Mouse (Mus musculus): ENCODE results near the gene Ces2c. TPM values are rescaled to one million over a fixed set of nuclear protein-coding genes. Genes with fewer than 3 reads are reported as not detected.
A peak's percentile ranks its signal among the peaks of the same experiment; 100 is the strongest.
"Not testable (repeated sequence)": the region's sequence is repeated elsewhere in the genome, so short reads cannot be mapped to it uniquely, and the experiment has no call there.

The Ces2c gene
- total RNA-seq (2021) = under 1 TPM in 1 of 2 experiments, not detected in 1; 0.42 TPM
- long read RNA-seq, experiment 1 = 0 reads
- long read RNA-seq, experiment 2, partial matches to known transcripts = 1 of 1 reads
- long read RNA-seq, experiment 2, other reads (novel, unspliced or antisense) = 0 of 1 reads

- no peak for DNase-seq
These were observed at the start of gene Ces2c for GRCm38 (mm10) chr8:104846831-104847230. Gene Ces2c, plus strand, starts transcription at chr8:104847068.

GRCm38 (mm10) chr8:104799385-104799784, 47.5 kb upstream of the Ces2c start:
- no peak for DNase-seq

- no peak for DNase-seq
These were observed 40.7 kb upstream of the Ces2c start for GRCm38 (mm10) chr8:104806127-104806526.

GRCm38 (mm10) chr8:104808542-104809413, 38.1 kb upstream of the Ces2c start:
- DNase-seq = peak; percentile 36

GRCm38 (mm10) chr8:104809436-104809835, 37.4 kb upstream of the Ces2c start:
- DNase-seq = no peak

GRCm38 (mm10) chr8:104826912-104827311, 20.0 kb upstream of the Ces2c start:
- no peak for DNase-seq

- no peak for DNase-seq
These were observed 18.6 kb upstream of the Ces2c start for GRCm38 (mm10) chr8:104828221-104828620.

- DNase-seq = no peak
These were observed 15.4 kb upstream of the Ces2c start, which contains the start of gene Ces2b for GRCm38 (mm10) chr8:104831440-104831839. Gene Ces2b, plus strand, starts transcription at chr8:104831572.

- no peak for DNase-seq
These were observed 5.3 kb upstream of the Ces2c start for GRCm38 (mm10) chr8:104841360-104842078.

GRCm38 (mm10) chr8:104847741-104848462, 1.0 kb downstream of the Ces2c start:
- no peak for DNase-seq

GRCm38 (mm10) chr8:104866844-104867531, 20.1 kb downstream of the Ces2c start:
- DNase-seq = not testable (repeated sequence)

- DNase-seq = not testable (repeated sequence)
These were observed 22.0 kb downstream of the Ces2c start for GRCm38 (mm10) chr8:104868876-104869275.

- DNase-seq = not testable (repeated sequence)
These were observed 39.5 kb downstream of the Ces2c start for GRCm38 (mm10) chr8:104886223-104886926.

- DNase-seq = no peak
These were observed 54.9 kb downstream of the Ces2c start for GRCm38 (mm10) chr8:104901746-104902145.

Other genes with a start within 250 kb of the Ces2c start
- under 1 TPM; 0.12 to 0.66 TPM for gene Cdh16, start 222.7 kb upstream of the Ces2c start, total RNA-seq (2021)
- 1 to 10 TPM; 5.6 to 9.1 TPM for gene Rrad, start 215.7 kb upstream of the Ces2c start, total RNA-seq (2021)
- gene Ciao2b, start 205.1 kb upstream of the Ces2c start, total RNA-seq (2021) = 10 to 100 TPM; 41.0 to 41.3 TPM
- gene Ces2a, start 113.1 kb upstream of the Ces2c start, total RNA-seq (2021) = 10 to 100 TPM in 1 of 2 experiments, 1 to 10 TPM in 1; 8.1 to 18.5 TPM
- 1 to 10 TPM; 5.1 to 9.9 TPM for gene Ces2b, start 15.5 kb upstream of the Ces2c start, total RNA-seq (2021)
- gene Ces2e, start 79.2 kb downstream of the Ces2c start, total RNA-seq (2021) = 10 to 100 TPM in 1 of 2 experiments, 1 to 10 TPM in 1; 9.9 to 21.9 TPM
- gene Ces2f, start 100.3 kb downstream of the Ces2c start, total RNA-seq (2021) = not detected
- gene Ces2g, start 114.7 kb downstream of the Ces2c start, total RNA-seq (2021) = 1 to 10 TPM; 7.8 to 7.9 TPM
- gene Ces2h, start 153.8 kb downstream of the Ces2c start, total RNA-seq (2021) = 1 to 10 TPM in 1 of 2 experiments, under 1 TPM in 1; 0.85 to 2.1 TPM
- gene Ces3a, start 201.5 kb downstream of the Ces2c start, total RNA-seq (2021) = 10 to 100 TPM; 40.6 to 68.1 TPM
- gene Ces3b, start 236.7 kb downstream of the Ces2c start, total RNA-seq (2021) = not detected

Measured in adrenal gland, postnatal 10 days (tissue).